Mouse (Mus musculus): ENCODE data around the gene Pnmt. TPM values are rescaled to one million over a fixed set of nuclear protein-coding genes. Genes with fewer than 3 reads are reported as not detected.
A peak's percentile ranks its signal among the peaks of the same experiment; 100 is the strongest.
"Not testable (repeated sequence)": the region's sequence is repeated elsewhere in the genome, so short reads cannot be mapped to it uniquely, and the experiment has no call there.

Pnmt gene
- polyA plus RNA-seq, 1 experiment from 2014 or later = 3.0 TPM

DNA sequence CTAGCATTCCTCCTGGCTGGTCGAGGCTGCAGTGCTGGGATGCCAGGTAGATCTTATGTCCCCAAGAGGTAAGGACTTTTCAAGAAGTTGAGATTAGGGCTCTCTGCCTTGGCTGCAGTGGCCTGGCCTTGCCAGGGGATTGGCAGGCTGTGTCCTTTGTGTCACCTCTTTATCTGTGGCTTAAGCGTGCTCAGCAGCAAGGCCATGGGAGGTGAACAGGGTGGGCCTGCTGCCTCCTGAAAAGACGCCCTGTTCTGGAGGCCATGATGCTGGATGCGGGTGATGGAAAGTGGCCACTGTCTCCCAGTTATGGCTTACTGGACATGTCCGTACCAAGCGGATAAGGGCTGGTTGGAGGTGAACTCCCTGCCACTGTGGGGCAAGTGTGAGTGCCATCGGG, 6.9 kb upstream of the Pnmt start:
- no peak overlapping the region for H3K27ac ChIP-seq
- no peak overlapping the region for H3K4me3 ChIP-seq (replicated peaks; ENCODE audit: low read length)
- no peaks in the 10 kb centered on the region for H3K4me1 ChIP-seq (replicated peaks; ENCODE audit: control insufficient read depth, insufficient read depth, low read length)
- peaks cover 64% of the 10 kb centered on the region for H3K36me3 ChIP-seq (replicated peaks; ENCODE audit: control insufficient read depth, insufficient read depth)
- ATAC-seq (ENCODE audit: low FRiP score) = no peak
- DNase-seq (ENCODE audit: low spot score) = no peak
- no peak overlapping the region for H3K9ac ChIP-seq
- H3K27me3 ChIP-seq (ENCODE audit: control insufficient read depth, insufficient read depth, low read length) = no peaks in the 10 kb centered on the region
- no peak overlapping the region for H3K4me2 ChIP-seq (replicated peaks)
- no peaks in the 10 kb centered on the region for H3K9me3 ChIP-seq (ENCODE audit: control insufficient read depth, low read length)
- 93% methylated on average over 7 of the region's 7 CpGs for WGBS

DNA sequence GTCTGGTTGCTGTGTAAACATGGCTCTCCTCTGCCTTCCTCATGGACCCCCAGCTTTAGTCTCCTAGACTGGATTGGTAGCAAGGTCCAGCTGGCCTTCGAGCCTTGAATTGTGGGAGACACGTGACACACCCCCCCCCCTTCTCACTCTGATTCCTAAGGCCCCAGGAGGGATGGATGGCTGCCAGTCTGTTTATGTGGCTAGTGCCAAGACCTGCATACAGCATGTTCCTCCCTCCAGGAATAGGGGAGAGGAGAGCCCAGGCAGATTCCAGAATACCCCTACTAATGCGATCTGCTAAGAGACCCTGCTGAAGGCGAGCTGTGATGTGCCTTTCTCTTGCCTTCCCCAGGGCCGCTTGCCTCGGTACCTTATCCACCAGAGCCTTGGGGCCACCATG, 6.1 kb upstream of the Pnmt start:
- H3K36me3 ChIP-seq (replicated peaks; ENCODE audit: control insufficient read depth, insufficient read depth) = peaks cover 57% of the 10 kb centered on the region
- H3K27ac ChIP-seq = no peak overlapping the region
- H3K27me3 ChIP-seq (ENCODE audit: control insufficient read depth, insufficient read depth, low read length) = no peaks in the 10 kb centered on the region
- ATAC-seq (ENCODE audit: low FRiP score) (no peak), DNase-seq (ENCODE audit: low spot score) (peak; percentile 59)
- H3K4me1 ChIP-seq (replicated peaks; ENCODE audit: control insufficient read depth, insufficient read depth, low read length) = no peaks in the 10 kb centered on the region
- H3K9me3 ChIP-seq (ENCODE audit: control insufficient read depth, low read length) = no peaks in the 10 kb centered on the region
- H3K9ac ChIP-seq = no peak overlapping the region
- H3K4me3 ChIP-seq (replicated peaks; ENCODE audit: low read length) = no peak overlapping the region
- no peak overlapping the region for H3K4me2 ChIP-seq (replicated peaks)
- WGBS = 81% methylated on average over 6 of the region's 6 CpGs

DNA sequence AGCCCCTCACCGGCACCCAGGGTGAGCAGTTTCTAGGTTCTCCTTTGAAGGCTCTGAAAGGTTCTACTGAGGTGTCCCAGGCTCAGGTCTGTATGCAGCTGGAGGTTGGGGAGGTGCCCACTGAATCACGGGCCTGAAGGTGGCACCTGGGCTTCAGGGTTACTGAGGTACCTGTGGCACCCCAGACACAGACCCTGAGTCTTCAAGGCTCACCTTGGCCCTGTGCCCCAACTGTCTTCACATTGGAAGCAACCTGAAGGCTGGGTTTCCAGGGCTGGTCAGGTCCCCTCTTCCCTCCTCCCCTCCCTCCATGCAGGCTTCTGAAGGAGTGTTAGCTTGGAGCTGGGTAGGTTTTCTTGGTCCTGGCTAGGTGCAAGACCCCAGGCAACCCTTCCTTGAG, 4.6 kb upstream of the Pnmt start:
- Histone ChIP-seq H3K4me2 (replicated peaks) (no peak overlapping the region), H3K4me3 (replicated peaks; ENCODE audit: low read length) (no peak overlapping the region), H3K9me3 (ENCODE audit: control insufficient read depth, low read length) (no peaks in the 10 kb centered on the region), H3K27ac (no peak overlapping the region), H3K27me3 (ENCODE audit: control insufficient read depth, insufficient read depth, low read length) (0 out of 2 replicates have a peak, but pooled peaks cover 1% of the 10 kb centered on the region), H3K4me1 (replicated peaks; ENCODE audit: control insufficient read depth, insufficient read depth, low read length) (no peaks in the 10 kb centered on the region), H3K9ac (no peak overlapping the region), H3K36me3 (replicated peaks; ENCODE audit: control insufficient read depth, insufficient read depth) (peaks cover 41% of the 10 kb centered on the region)
- DNase-seq (ENCODE audit: low spot score) (no peak), ATAC-seq (ENCODE audit: low FRiP score) (no peak)
- WGBS = 90% methylated on average over 2 of the region's 2 CpGs

DNA sequence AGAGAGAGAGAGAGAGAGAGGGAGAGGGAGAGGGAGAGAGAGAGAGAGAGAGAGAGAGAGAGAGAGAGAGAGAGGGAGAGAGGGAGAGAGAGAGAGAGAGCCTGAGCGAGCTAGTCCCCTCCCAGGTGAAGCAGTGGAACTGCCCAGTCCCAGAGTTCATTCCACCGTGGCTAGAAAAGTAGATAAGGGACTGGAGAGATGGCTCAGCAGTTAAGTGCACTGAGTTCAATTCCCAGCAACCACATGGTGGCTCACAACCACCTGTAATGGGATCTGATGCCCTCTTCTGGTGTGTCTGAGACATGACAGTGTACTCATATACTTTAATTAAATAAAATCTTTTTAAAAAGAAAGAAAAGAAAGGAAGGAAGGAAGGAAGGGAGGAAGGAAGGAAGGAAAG, 3.8 kb upstream of the Pnmt start:
- WGBS = 51% methylated on average over 2 of the region's 2 CpGs

DNA sequence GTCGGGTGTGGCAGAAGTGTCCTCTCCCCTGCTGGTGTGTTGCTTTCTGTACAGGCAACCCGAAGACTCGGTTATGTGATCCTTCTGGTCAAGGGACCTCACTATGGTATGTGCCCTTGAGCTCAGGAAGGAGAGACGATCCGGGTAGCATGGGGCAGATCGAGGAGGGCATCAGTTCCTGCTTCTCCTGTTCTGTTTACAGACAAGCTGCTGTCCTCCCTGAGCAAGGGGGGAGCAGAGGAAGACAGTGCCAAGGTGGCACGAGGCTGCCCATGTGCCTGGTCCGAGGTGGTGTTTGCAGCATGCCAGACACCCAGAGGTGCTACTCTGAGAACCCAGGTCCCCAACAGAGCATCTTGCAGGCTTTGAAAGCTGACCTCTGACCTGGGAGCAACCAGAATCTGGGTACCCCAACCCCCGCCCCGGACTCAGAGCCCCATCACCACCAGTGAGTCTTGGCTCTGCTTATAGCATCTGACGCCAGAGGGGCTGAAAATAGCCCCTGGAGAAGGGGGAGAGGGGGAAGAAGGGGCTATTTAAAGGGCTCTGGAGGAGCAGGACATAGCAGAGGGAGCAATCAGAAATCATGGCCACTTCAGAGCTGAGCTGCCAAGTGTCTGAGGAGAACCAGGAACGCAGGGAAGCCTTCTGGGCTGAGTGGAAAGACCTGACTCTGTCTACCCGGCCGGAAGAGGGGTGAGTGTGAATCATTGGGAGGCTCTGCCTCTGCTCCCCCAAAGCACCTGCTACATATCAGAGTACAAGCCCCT, 2.8 kb upstream of the Pnmt start, which contains the start of gene Tcap:
Tcap (plus strand) TSS at position 551 of the 770 bp plus-strand sequence.
- H3K27me3 ChIP-seq (ENCODE audit: control insufficient read depth, insufficient read depth, low read length) = peaks cover 17% of the 10 kb centered on the region; the same call in 1 of the 2 replicates
- 69% methylated on average over 14 of the region's 14 CpGs for WGBS
- H3K36me3 ChIP-seq (replicated peaks; ENCODE audit: control insufficient read depth, insufficient read depth) = peaks cover 24% of the 10 kb centered on the region
- no peak within 1 kb of the TSS for H3K4me2 ChIP-seq (replicated peaks)
- no peak within 1 kb of the TSS for H3K4me3 ChIP-seq (replicated peaks; ENCODE audit: low read length)
- no peaks in the 10 kb centered on the region for H3K4me1 ChIP-seq (replicated peaks; ENCODE audit: control insufficient read depth, insufficient read depth, low read length)
- H3K27ac ChIP-seq = no peak within 1 kb of the TSS
- no peak for DNase-seq (ENCODE audit: low spot score)
- H3K9me3 ChIP-seq (ENCODE audit: control insufficient read depth, low read length) = no peaks in the 10 kb centered on the region
- no peak within 1 kb of the TSS for H3K9ac ChIP-seq
- no peak for ATAC-seq (ENCODE audit: low FRiP score)

More for the DNA sequence above, 3.8 kb upstream of the Pnmt start:
- not testable (repeated sequence) for H3K9ac ChIP-seq; H3K27me3 ChIP-seq (ENCODE audit: control insufficient read depth, insufficient read depth, low read length); H3K9me3 ChIP-seq (ENCODE audit: control insufficient read depth, low read length); H3K27ac ChIP-seq; H3K4me3 ChIP-seq (replicated peaks; ENCODE audit: low read length); H3K4me2 ChIP-seq (replicated peaks); H3K4me1 ChIP-seq (replicated peaks; ENCODE audit: control insufficient read depth, insufficient read depth, low read length); DNase-seq (ENCODE audit: low spot score); ATAC-seq (ENCODE audit: low FRiP score)
- peaks cover 34% of the 10 kb centered on the region for H3K36me3 ChIP-seq (replicated peaks; ENCODE audit: control insufficient read depth, insufficient read depth)

DNA sequence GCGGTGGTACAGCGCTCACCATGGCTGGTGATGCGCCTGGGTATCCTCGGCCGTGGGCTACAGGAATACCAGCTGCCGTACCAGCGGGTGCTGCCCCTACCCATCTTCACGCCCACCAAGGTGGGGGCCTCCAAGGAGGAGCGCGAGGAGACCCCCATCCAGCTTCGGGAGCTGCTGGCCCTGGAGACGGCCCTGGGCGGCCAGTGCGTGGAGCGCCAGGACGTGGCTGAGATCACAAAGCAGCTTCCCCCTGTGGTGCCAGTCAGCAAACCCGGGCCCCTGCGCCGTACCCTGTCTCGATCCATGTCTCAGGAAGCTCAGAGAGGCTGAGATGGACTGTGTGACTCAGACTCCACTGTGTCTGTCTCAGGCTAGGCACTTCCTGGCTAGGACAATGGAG, 2.0 kb upstream of the Pnmt start:
- Histone ChIP-seq H3K4me2 (replicated peaks) (no peak overlapping the region), H3K27ac (no peak overlapping the region), H3K36me3 (replicated peaks; ENCODE audit: control insufficient read depth, insufficient read depth) (peaks cover 16% of the 10 kb centered on the region), H3K4me3 (replicated peaks; ENCODE audit: low read length) (no peak overlapping the region), H3K9me3 (ENCODE audit: control insufficient read depth, low read length) (no peaks in the 10 kb centered on the region), H3K27me3 (ENCODE audit: control insufficient read depth, insufficient read depth, low read length) (peaks cover 21% of the 10 kb centered on the region; the same call in 1 of the 2 replicates), H3K9ac (no peak overlapping the region), H3K4me1 (replicated peaks; ENCODE audit: control insufficient read depth, insufficient read depth, low read length) (no peaks in the 10 kb centered on the region)
- ATAC-seq (ENCODE audit: low FRiP score) = no peak
- DNase-seq (ENCODE audit: low spot score) = no peak
- WGBS = 75% methylated on average over 20 of the region's 20 CpGs

DNA sequence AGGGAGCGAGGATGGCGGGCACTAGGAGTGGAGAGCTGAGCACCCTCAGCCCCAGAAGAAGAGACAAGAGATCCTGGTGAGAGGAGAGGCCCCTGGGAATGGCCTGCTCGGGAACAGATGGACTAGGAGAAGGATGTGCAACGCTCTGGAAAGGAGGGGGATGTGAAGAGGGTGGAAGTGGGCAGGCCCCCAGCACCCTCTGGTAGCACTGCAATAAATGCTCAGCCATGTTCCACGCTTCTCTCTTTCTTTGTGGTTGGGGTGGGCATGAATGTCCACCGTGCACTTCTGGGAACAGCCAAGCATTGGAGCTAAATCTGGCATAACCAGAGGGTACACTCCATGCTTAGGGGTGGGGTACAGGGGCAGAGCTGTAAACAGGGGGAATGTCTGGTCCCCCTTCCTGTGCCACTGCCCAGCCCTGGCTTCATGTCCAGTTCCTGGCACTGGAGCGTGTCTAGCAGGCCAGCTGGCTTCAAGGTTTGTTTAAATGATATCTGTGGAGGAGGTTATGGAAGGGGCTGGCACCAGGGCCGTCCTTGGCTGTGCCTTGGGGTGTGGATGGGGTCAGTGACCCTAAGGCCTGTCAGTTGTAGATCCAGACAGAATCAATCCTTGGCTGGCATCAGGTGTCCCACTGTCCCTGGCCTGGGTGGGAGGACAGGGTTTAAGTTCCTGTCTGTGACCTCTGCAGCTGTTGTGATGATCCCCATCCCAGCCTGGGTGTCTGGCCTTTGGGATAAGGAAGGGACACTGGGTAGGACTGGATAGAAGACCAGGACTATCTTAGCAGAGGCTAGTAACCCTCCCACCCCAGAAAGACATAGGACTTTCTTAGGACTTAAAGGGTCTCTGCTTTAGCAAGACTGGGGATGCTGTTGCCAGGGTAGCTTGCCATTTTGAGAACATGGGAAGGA, 1.3 kb upstream of the Pnmt start:
- ATAC-seq (ENCODE audit: low FRiP score) (no peak), DNase-seq (ENCODE audit: low spot score) (no peak)
- 71% methylated on average over 8 of the region's 8 CpGs for WGBS
- no peaks in the 10 kb centered on the region for H3K9me3 ChIP-seq (ENCODE audit: control insufficient read depth, low read length)
- no peak overlapping the region for H3K9ac ChIP-seq
- peaks cover 8% of the 10 kb centered on the region for H3K36me3 ChIP-seq (replicated peaks; ENCODE audit: control insufficient read depth, insufficient read depth)
- no peak overlapping the region for H3K27ac ChIP-seq
- no peak overlapping the region for H3K4me2 ChIP-seq (replicated peaks)
- H3K4me3 ChIP-seq (replicated peaks; ENCODE audit: low read length) = no peak overlapping the region
- H3K4me1 ChIP-seq (replicated peaks; ENCODE audit: control insufficient read depth, insufficient read depth, low read length) = no peaks in the 10 kb centered on the region
- peaks cover 21% of the 10 kb centered on the region; the same call in 1 of the 2 replicates for H3K27me3 ChIP-seq (ENCODE audit: control insufficient read depth, insufficient read depth, low read length)

DNA sequence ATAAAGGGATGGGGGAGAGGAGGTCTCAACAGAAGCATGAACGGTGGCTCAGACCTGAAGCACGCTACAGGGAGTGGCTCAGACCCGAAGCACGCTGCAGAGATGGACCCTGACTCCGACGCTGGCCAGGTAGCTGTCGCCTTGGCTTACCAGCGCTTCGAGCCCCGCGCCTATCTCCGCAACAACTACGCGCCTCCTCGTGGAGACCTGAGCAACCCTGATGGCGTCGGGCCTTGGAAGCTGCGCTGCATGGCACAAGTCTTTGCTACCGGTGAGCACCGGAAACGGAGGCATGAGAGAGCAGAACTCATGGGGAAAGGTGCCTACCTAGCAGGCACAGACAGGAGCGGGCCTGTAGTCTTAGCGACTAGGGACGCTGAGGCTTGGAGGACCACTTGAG, 346 bp downstream of the Pnmt start:
- Histone ChIP-seq H3K4me2 (replicated peaks) (0 out of 2 replicates have a peak overlapping the region, but pooled peaks have one; percentile 16), H3K9ac (no peak overlapping the region), H3K4me3 (replicated peaks; ENCODE audit: low read length) (no peak overlapping the region), H3K36me3 (replicated peaks; ENCODE audit: control insufficient read depth, insufficient read depth) (no peaks in the 10 kb centered on the region), H3K4me1 (replicated peaks; ENCODE audit: control insufficient read depth, insufficient read depth, low read length) (no peaks in the 10 kb centered on the region), H3K9me3 (ENCODE audit: control insufficient read depth, low read length) (no peaks in the 10 kb centered on the region), H3K27me3 (ENCODE audit: control insufficient read depth, insufficient read depth, low read length) (peaks cover 21% of the 10 kb centered on the region; the same call in 1 of the 2 replicates), H3K27ac (no peak overlapping the region)
- ATAC-seq (ENCODE audit: low FRiP score) (no peak), DNase-seq (ENCODE audit: low spot score) (peak; percentile 26)
- 17% methylated on average over 24 of the region's 24 CpGs for WGBS

DNA sequence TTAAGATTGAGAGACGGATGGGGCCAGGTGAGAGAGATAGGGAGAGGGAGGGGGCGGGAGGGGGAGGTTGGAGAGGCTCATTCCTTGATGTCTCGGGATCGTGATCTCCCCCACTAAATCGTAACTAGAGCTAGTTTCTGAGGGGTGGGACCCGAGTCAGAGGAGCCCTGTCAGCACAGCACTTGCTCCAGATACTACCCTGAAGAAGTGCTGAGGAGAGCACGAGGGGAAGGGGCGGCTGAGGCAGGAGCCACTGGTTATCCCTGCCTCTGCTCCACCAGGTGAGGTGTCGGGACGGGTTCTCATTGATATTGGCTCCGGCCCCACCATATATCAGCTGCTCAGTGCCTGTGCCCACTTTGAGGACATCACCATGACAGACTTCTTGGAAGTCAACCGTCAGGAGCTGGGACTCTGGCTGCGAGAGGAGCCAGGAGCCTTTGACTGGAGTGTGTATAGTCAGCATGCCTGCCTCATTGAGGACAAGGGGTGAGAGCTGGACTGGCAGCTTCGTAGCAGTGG, 867 bp downstream of the Pnmt start:
- no peak overlapping the region for H3K4me2 ChIP-seq (replicated peaks)
- DNase-seq (ENCODE audit: low spot score) = no peak
- no peaks in the 10 kb centered on the region for H3K9me3 ChIP-seq (ENCODE audit: control insufficient read depth, low read length)
- no peaks in the 10 kb centered on the region for H3K36me3 ChIP-seq (replicated peaks; ENCODE audit: control insufficient read depth, insufficient read depth)
- H3K27ac ChIP-seq = no peak overlapping the region
- WGBS = 59% methylated on average over 13 of the region's 14 CpGs
- H3K27me3 ChIP-seq (ENCODE audit: control insufficient read depth, insufficient read depth, low read length) = peaks cover 21% of the 10 kb centered on the region; the same call in 1 of the 2 replicates
- no peak overlapping the region for H3K4me3 ChIP-seq (replicated peaks; ENCODE audit: low read length)
- H3K4me1 ChIP-seq (replicated peaks; ENCODE audit: control insufficient read depth, insufficient read depth, low read length) = no peaks in the 10 kb centered on the region
- ATAC-seq (ENCODE audit: low FRiP score) = no peak
- no peak overlapping the region for H3K9ac ChIP-seq
